Mouse (Mus musculus) kidney, adult 18-20 months (tissue): ENCODE results near the gene Zfp579.
A peak's percentile ranks its signal among the peaks of the same experiment; 100 is the strongest.
"Not testable (repeated sequence)": the region's sequence is repeated elsewhere in the genome, so short reads cannot be mapped to it uniquely, and the experiment has no call there.

Experiments used
- DNase-seq: peaks from one replicate; pipeline ENCODE4 v3.0.0; 2021

Gene Zfp579

DNA sequence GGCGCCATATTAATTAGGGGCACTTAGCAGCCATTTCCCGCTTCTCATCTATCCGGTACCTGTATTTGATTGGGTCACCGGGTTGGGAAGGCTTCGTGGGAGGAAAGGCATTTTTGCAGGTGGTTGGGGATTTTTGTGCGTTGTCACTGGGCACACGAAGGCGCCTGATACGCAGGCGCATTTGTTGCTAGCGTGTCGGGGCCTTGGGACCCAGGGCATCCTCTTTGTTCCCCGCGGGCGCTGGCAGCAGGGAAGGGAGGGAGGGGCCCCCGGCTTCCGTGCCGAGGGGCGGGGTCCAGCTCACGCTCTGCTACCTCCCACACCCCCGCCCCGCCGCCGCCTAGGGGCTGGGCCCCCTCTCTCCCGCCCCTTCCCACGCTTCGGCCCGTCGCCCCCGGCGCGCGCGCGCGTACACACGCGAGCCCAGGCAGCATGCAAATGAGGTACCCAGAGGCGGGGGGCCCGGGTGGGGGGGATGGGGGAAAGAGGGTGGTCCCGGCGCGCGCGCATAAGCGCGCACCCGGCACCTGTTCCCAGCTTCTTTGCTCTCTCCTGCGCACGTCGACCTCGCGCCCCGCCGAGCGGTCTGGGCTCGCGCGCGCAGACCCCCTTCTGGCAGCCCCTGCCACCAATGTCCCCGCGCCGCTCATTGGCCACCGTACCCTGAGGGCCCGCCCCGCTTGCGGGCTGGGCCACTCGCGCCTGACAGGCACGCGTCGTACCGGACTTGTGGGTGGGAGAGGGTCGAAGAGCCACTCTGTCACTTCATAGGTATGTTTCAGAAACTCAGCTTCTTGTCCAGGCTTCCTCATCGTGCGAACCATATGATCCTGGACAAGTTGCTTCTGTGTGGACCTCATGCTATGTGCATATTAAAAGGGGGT, 19.4 kb upstream of the Zfp579 start, which contains the start of gene Gm44973:
TSS of gene Gm44973 (plus strand) at position 379 of the 884 bp plus-strand sequence.
- peak; percentile 95 for DNase-seq

DNA sequence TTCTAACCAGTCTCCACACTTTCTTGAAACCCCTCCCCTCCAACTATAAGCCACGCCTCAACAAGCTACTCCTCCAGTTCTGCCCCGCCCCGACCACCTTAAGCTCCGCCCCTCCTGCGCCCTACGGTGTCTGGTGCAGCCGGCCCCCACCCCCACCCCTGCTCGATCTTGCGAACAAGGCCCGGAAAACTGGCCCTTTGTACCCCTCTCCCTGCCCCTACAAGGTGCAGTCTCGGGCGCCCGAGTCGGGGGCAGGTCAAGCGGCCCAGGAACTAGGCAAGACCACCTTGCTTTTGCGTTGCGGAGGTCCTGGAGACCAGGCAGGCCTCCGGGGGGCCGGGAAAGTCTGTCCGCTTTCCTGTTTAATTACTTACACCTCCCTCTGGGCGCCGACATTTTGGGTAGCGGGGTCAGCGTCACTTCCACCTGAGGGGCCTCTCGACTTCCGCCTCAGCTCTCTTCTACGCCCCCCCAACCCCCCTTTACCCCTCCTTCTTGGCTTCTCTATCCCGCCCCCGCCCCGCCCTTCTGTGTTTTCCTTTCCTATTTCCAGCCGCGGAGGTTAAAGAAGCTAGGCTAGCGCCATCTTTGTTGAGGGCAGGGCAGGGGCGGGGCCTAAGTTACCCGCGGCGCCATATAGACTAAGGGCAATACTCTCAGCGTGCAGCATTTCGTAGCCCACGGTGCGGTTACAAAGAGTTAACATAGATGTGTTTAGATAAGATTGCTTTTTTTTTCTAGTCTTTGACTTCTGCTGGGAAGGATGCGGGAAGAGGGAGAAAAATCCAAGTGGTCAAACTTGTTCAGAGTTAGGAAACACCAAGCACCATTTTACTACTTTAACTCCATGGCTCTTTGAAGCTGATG, 18.5 kb upstream of the Zfp579 start, which contains the start of the genes Zfp524 and Fiz1:
TSS of gene Zfp524 (plus strand) at position 165 of the 867 bp plus-strand sequence.
TSS of gene Fiz1 (minus strand) at position 447 of the 867 bp plus-strand sequence.
- DNase-seq = peak; percentile 99

DNA sequence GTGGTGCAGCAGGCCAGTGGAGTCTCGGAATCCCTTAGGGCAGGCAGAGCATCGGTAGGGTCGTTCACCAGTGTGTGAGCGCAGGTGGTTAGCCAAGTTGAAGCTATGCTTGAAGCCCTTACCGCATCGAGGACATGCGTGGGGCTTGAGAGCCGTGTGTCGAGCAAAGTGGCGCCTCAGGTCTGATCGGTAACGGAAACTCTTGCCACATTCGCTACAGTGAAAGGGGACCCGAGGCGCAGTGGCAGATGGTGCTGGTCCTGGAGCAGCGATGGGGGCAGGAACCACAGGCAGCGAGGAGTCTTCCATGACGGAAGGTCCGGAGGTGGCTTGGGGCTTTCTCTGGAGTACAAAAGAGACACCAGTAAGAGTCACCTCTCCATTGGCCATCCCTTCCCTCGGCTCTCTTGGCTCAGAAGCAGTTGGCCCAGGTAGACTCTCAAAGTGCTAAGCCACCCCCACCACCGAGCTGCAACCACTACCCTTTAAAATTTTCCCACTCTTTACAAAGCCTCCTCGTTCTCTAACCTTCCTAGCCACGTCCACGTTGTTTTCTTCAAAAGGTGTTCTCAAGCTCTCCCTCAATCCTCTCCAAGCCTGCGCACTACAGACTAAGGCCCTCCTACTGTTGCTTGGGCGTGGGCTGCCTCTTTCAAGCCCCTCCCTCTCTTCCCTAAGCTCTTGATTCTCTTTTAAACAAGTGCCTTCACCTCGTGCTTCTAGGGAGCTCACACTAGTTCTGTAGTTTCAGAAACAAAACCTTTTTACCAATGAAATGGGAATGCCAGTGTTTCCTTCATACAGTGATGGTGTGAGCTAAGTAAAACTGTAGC, 16.9 kb upstream of the Zfp579 start:
- no peak for DNase-seq

GRCm38 (mm10) chr7:5008229-5008628, 12.3 kb upstream of the Zfp579 start:
- no peak for DNase-seq

DNA sequence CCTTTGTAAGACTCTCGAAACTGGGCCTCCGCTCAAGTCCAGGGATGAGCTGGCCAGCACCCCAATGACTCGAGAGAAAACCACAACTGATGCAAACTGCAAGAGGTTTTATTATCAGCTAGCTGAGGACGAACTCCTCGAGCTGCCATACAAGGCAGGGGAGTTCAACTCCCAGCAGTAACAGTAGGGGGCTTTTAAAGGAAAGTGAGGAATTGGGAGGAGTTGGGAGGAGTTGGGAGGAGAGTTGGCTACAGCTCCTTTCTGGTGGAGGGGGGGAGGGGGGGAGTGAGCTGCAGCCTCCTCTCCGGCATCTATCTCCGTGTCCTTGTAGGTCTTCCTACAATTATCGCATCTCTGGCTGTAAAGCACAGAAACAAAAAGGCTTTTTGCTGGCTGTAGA, 6.9 kb upstream of the Zfp579 start:
- DNase-seq = not testable (repeated sequence)

DNA sequence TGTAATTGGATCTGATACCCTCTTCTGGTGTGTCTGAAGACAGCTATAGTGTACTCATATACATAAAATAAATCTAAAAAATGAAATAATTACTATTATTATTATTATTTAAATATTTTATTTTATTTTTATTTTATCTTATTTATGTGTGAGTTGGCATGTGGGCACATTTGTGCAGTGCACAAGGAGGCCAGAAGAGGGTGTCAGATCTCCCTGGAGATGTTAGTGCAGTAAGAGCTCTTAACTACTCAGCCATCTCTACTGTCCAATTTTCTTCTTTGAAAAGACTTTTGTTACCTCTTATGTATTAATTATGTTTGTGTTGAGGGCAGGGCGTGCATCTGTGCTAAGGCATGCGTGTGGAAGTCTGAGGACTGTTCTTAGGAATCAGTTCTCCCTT, 3.9 kb upstream of the Zfp579 start:
- DNase-seq = peak; percentile 37

DNA sequence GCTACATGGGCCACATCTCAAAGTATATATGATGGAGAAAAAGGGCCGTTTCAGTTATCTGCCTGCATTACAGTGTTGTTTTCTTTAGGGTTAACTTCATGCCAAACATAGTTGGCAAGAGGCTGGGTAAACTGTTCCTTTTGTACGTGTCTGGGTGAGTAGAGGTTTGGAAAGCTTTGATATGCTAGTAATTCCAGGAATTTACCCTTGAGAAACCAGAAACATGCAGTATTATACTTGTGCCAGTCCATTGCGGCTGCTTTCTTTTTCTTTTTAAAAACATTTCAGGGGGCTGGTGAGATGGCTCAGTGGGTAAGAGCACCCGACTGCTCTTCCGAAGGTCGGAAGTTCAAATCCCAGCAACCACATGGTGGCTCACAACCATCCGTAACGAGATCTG, 976 bp upstream of the Zfp579 start:
- no peak for DNase-seq

GRCm38 (mm10) chr7:4995268-4996002, 523 bp downstream of the Zfp579 start:
- no peak for DNase-seq

DNA sequence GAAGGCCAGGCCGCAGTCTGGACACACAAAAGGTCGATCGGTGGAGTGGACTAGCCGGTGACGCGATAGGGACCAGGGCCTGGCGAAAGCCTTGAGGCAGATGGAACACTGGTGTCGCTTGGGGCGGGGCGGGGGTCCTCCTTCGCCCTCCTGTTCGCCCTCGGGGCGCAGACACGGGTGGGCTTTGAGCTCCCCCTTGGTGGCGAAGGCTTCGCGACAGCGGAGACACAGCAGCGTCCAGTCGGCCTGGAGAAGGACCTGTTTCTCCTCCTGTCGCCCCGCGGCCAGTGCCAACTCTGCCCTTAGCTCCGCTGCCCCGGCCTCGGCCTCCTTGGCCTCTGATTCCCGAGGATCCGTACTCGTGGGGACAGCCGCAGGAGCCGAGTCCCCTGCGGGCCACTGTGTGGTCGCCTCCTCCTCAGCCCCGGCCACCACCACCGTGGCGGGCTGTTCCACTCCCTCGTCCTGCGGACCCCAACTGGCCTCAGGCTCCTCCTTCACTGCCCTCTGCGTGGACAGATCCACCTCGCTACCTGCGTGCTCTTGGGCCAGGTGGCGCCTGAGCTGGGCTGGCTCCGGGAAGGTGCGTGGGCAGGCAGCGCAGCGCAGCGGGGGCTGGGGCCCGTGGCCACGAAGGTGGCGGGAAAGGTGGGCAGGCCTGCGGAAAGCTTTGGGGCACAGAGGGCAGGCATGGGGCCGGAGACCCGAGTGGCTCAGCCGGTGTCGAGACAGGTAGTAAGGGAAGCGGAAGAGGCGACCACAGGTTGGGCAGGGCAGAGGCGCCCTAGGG, 1.8 kb downstream of the Zfp579 start:
- no peak for DNase-seq

- no peak for DNase-seq
These were observed 2.5 kb downstream of the Zfp579 start for GRCm38 (mm10) chr7:4993347-4993998.

DNA sequence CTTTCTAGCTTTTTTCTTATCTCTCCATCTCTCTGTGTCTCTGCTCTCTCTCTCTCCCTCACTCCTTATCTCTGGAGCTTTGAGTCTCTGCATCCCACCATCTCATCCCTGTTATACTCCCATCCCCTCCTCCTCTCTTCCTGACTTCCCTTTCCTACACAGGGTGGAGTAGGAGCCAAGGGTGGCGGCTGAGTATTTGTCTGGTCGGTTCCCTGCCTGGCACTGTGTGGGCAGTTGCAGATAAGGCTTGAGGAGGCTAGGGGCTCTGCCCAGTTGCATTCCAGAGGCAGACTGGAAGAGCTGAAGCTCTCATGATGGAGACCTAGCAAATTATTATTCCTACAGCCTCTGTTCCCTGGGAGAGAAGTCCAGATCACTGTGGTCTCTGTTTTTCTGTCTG, 7.7 kb downstream of the Zfp579 start:
- no peak for DNase-seq

DNA sequence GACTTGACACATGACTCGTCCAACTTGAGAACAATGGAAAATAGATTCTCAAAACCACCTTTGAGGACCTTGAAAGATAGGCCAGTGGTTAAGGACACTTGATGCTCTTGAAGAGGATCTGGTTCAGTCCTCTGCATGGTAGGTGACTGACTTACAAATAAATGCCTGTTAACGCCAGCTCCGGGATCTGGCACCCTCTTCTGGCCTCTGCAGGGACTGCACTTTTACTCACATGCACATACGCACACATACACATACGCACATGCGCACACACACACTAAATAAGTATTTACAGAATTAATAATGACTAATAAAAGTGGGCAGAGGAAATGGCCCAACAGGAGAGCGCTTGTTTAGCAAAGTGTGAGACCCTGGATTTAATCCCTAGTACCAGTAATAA, 19.1 kb downstream of the Zfp579 start:
- DNase-seq = no peak

DNA sequence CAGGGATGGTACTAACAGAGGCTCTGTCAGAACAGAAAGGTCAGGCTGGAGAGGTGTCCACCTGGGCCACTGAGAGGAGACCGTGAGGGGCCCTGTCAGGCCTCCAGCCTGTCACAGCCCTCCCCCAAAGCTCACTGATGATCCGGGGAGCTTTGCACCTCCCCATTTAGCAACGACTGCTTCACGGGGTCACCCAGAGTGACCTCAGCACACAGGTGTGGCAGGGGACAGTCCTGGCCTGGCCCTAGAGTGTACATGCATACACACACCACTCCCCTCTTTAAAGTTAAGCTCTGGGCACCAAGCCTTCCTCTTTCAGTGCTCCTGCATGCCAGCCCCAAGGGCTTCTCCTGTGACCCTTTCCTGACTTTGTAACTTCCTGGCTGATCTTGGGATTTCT, 20.5 kb downstream of the Zfp579 start:
- DNase-seq = no peak

DNA sequence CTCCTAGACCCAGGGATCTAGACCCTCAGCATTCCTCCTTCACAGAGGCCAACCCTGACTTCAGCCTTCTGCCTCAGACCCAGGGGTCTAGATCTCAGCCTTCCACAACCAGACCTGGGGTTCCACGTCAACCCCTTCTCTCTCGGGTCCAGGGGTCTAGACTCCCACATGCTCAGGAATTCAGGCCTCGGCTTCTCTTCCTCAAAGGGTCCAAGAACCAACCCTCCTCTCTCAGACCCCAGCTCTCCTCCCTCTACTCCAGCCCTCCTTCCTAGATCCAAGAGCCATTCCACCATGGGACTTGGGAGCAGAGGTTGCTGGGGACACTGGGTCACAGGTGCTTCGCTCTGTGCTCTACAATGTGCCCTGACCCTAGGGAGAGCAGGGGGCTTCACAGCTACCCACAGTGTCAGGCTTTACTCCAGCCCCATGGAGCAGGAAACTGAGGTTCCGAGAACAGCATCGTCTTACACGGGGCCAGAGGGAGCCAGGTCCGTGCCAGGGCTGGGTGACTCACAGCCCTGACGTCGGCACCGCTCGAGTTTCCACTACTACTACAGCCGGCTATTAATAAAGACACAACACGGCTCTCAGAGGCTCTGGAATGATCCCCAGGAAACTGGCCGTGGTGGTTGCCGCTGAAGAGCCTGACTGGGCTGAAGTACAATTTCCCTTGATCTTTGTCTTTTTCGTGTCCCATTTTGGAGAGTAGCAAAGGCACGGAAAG, 23.5 kb downstream of the Zfp579 start:
- DNase-seq = no peak

- DNase-seq = no peak
These were observed 24.2 kb downstream of the Zfp579 start for GRCm38 (mm10) chr7:4971710-4972109.

DNA sequence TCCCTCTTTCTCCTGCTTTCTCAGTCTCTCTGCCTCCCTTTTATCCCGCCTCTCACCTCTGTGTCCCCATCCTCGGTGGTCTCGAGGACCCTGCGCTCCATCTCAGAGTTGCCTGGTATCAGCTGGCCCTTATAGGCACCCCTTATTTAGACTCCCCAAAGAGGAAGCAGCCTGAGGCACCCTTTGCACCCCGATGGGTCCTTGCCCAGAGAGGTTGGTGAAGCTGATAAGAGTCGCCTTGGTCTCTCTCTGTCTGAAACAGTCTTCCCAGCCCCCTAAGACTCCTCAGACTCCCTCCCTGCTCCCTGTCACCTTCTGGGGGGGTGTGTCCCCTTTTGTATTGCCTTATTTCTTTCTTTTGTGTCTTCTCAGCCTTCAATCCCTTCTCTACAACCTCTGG, 24.9 kb downstream of the Zfp579 start, which contains the start of gene Sbk3:
TSS of gene Sbk3 (minus strand) at position 101 of the 400 bp plus-strand sequence.
- no peak for DNase-seq

DNA sequence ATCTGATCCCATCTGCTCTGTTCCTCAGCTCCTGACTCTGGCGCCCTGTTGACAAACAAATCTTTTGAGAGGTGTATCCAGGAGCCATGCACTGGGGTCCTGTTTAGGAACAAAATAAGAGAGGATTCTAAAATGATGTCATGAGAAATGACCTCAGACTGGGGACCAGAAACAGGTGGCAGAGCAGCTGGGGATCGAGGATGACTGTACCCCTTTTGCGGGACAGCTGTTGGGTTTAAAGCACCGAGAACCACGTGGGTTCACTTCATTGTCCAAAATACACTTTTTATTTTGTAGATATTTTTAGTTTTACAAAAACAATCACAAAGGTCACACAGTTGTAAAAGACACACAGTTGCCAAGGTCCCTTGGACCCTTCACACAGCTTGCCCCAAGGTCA, 31.0 kb downstream of the Zfp579 start:
- no peak for DNase-seq

- peak; percentile 76 for DNase-seq
These were observed 31.7 kb downstream of the Zfp579 start, which contains the start of gene Sbk2 for GRCm38 (mm10) chr7:4964272-4964671. TSS of gene Sbk2 (minus strand) at chr7:4964406.

- DNase-seq = no peak
These were observed 32.4 kb downstream of the Zfp579 start for GRCm38 (mm10) chr7:4963527-4963926.

GRCm38 (mm10) chr7:4957361-4957760, 38.6 kb downstream of the Zfp579 start:
- DNase-seq = no peak
